Mouse (Mus musculus): ENCODE results near the gene Plpp3.

GRCm38 (mm10) chr4:105188801-105189200 is 31.7 kb downstream of the Plpp3 start:
- TF ChIP-seq POLR2A (IDR thresholded peaks at IDR 0.05; ENCODE audit: low read depth, low read length): no peak
- TF ChIP-seq CTCF (IDR thresholded peaks at IDR 0.05; ENCODE audit: borderline replicate concordance, insufficient read depth, low read length): no peak
